ENCODE assay signal across 10 mouse cellular contexts in the genomic region with DNA sequence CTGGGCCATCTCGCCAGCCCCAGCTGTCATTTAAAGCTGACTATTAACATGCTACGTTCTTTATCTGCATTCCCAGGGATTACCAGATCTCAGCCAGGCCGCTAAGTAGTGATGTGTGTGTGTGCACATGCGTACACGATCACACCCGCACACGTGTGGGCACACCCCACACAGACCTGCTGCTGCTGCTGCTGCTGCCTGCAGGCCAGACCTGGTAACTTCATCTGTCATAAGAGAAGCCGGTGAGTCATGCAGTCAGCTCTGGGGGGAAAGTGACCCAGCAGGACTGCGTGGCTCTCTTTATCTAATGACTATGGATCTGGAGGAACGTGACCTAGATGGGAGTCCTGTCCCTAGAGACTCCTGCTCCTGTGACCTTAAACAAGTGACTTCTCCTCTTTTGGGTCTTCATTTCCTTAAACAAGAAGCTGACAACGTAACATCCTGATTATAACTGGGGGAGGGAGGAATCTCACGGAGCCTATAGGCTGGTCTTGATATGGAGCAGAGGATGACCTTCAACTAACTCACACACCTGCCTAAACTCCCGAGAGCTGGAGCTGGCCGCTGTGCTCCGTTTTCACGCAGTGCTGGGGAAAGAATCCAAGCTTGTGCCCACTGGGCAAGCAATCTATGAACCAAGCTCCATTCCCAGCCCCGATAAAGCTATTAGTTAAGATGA. TPM values are rescaled to one million over a fixed set of nuclear protein-coding genes. Genes with fewer than 3 reads are reported as not detected.
DNase-seq lines count a peak whose midpoint lies in the region; ATAC-seq and TF ChIP-seq lines count a peak whose summit lies in the region.
"Had no signal": no experiment of that assay in that cellular context is flagged by ENCODE, and none has a peak within 500 bp of the region (broad histone marks: within the 10 kb centered on the region; RNA-seq: fewer than 3 reads in every experiment).

No protein-coding gene starts in this region.

- no peaks in the 10 kb centered on the region for H3K9me3 ChIP-seq in embryonic facial prominence, embryonic 13.5 days
- H3K9me3 ChIP-seq in embryonic facial prominence, embryonic 10.5 days = no peaks in the 10 kb centered on the region
- no peaks in the 10 kb centered on the region for H3K9me3 ChIP-seq in midbrain, embryonic 16.5 days (replicated peaks; ENCODE audit: control insufficient read depth, low read length, poor library complexity, severe bottlenecking)
- no peaks in the 10 kb centered on the region for H3K9me3 ChIP-seq in midbrain, embryonic 14.5 days (ENCODE audit: control insufficient read depth, low read length)
- H3K9me3 ChIP-seq in forebrain, embryonic 15.5 days = no peaks in the 10 kb centered on the region

- H3K36me3 ChIP-seq in embryonic facial prominence, embryonic 13.5 days = peaks cover 69% of the 10 kb centered on the region
- peaks cover 96% of the 10 kb centered on the region for H3K36me3 ChIP-seq in embryonic facial prominence, embryonic 10.5 days (replicated peaks)
- peaks cover 15% of the 10 kb centered on the region for H3K36me3 ChIP-seq in midbrain, embryonic 16.5 days (ENCODE audit: control insufficient read depth, insufficient read depth, low read length)
- H3K36me3 ChIP-seq in midbrain, embryonic 14.5 days (ENCODE audit: control insufficient read depth, insufficient read depth, low read length) = peaks cover 53% of the 10 kb centered on the region
- peaks cover 31% of the 10 kb centered on the region; the same call in 1 of the 2 replicates for H3K36me3 ChIP-seq in forebrain, embryonic 15.5 days
- peaks cover 27% of the 10 kb centered on the region for H3K36me3 ChIP-seq in myocyte (ENCODE audit: control insufficient read depth, insufficient read depth)

- 89% methylated on average over 17 of the region's 17 CpGs for WGBS in embryonic facial prominence, embryonic 13.5 days
- 92% methylated on average over 17 of the region's 17 CpGs for WGBS in embryonic facial prominence, embryonic 10.5 days
- 93% methylated on average over 17 of the region's 17 CpGs for WGBS in midbrain, embryonic 16.5 days
- 92% methylated on average over 17 of the region's 17 CpGs for WGBS in midbrain, embryonic 14.5 days
- WGBS in forebrain, embryonic 15.5 days = 90% methylated on average over 17 of the region's 17 CpGs

- H3K79me2 ChIP-seq in myocyte (ENCODE audit: control insufficient read depth, insufficient read depth) = no peaks in the 10 kb centered on the region

- intact Hi-C loops in heart, postnatal 10 days (cut with DNase I) = loop anchor here (2.0 to 5.0 kb wide), 2 partner anchors 41 to 78 kb away; a partner anchor contains a TSS

- no peaks in the 10 kb centered on the region for H3K27me3 ChIP-seq in embryonic facial prominence, embryonic 13.5 days
- H3K27me3 ChIP-seq in embryonic facial prominence, embryonic 10.5 days (replicated peaks; ENCODE audit: low read depth, poor library complexity, severe bottlenecking) = no peaks in the 10 kb centered on the region
- H3K27me3 ChIP-seq in midbrain, embryonic 16.5 days (ENCODE audit: control insufficient read depth, insufficient read depth, low read depth, low read length) = no peaks in the 10 kb centered on the region
- no peaks in the 10 kb centered on the region for H3K27me3 ChIP-seq in midbrain, embryonic 14.5 days (ENCODE audit: control insufficient read depth, insufficient read depth, low read length)
- H3K27me3 ChIP-seq in forebrain, embryonic 15.5 days = no peaks in the 10 kb centered on the region
- no peaks in the 10 kb centered on the region for H3K27me3 ChIP-seq in myocyte (ENCODE audit: control insufficient read depth, insufficient read depth, insufficient read length)

- H3K4me1 ChIP-seq in embryonic facial prominence, embryonic 13.5 days = no peaks in the 10 kb centered on the region
- H3K4me1 ChIP-seq in embryonic facial prominence, embryonic 10.5 days = no peaks in the 10 kb centered on the region
- no peaks in the 10 kb centered on the region for H3K4me1 ChIP-seq in midbrain, embryonic 16.5 days (ENCODE audit: control insufficient read depth, insufficient read depth, low read length)
- H3K4me1 ChIP-seq in midbrain, embryonic 14.5 days (ENCODE audit: control insufficient read depth, insufficient read depth, low read length) = no peaks in the 10 kb centered on the region
- no peaks in the 10 kb centered on the region for H3K4me1 ChIP-seq in forebrain, embryonic 15.5 days

- ATAC-seq in embryonic facial prominence, embryonic 13.5 days (ENCODE audit: insufficient number of reproducible peaks, insufficient read depth, low FRiP score, low TSS enrichment, low read depth) = 0 out of 2 replicates have a peak, but pooled peaks have one; percentile 46
- 0 out of 2 replicates have a peak, but pooled peaks have one; percentile 38 for ATAC-seq in midbrain, embryonic 16.5 days
- no peak for ATAC-seq in midbrain, embryonic 14.5 days (ENCODE audit: low FRiP score, low TSS enrichment)
- ATAC-seq in forebrain, embryonic 15.5 days (replicated peaks) = 0 out of 2 replicates have a peak, but pooled peaks have one; percentile 18

- no peak for DNase-seq in embryonic facial prominence, embryonic 10.5 days (ENCODE audit: low spot score)
- DNase-seq in midbrain, embryonic 14.5 days = no peak
- no peak for DNase-seq in heart, postnatal 10 days
- no peak for DNase-seq in layer of hippocampus, adult 11-12 months (ENCODE audit: low spot score)
- DNase-seq: gastrocnemius, postnatal 25 days; kidney, postnatal 25 days had no signal

- H3ac ChIP-seq in myocyte (ENCODE audit: control insufficient read depth, insufficient read length) = no peak overlapping the region

- no peak for TF ChIP-seq POLR2A in myocyte (IDR thresholded peaks at IDR 0.05; ENCODE audit: insufficient read length, low read depth)

- H3K27ac ChIP-seq in embryonic facial prominence, embryonic 13.5 days = no peak overlapping the region
- H3K27ac ChIP-seq in embryonic facial prominence, embryonic 10.5 days (replicated peaks) = no peak overlapping the region
- no peak overlapping the region for H3K27ac ChIP-seq in midbrain, embryonic 16.5 days (ENCODE audit: low read length)
- no peak overlapping the region for H3K27ac ChIP-seq in midbrain, embryonic 14.5 days (replicated peaks; ENCODE audit: low read depth, low read length)
- no peak overlapping the region for H3K27ac ChIP-seq in forebrain, embryonic 15.5 days (replicated peaks)

- H3K4me2 ChIP-seq in embryonic facial prominence, embryonic 13.5 days = no peak overlapping the region
- no peak overlapping the region for H3K4me2 ChIP-seq in midbrain, embryonic 16.5 days (ENCODE audit: low read length)
- no peak overlapping the region for H3K4me2 ChIP-seq in midbrain, embryonic 14.5 days (ENCODE audit: low read length)
- no peak overlapping the region for H3K4me2 ChIP-seq in forebrain, embryonic 15.5 days (replicated peaks)
- peak overlapping the region; percentile 66 for H3K4me2 ChIP-seq in myocyte (ENCODE audit: low read depth)

- H3K9ac ChIP-seq in embryonic facial prominence, embryonic 13.5 days = no peak overlapping the region
- no peak overlapping the region for H3K9ac ChIP-seq in midbrain, embryonic 16.5 days (ENCODE audit: low read depth, low read length)
- H3K9ac ChIP-seq in midbrain, embryonic 14.5 days (replicated peaks; ENCODE audit: low read length) = no peak overlapping the region
- no peak overlapping the region for H3K9ac ChIP-seq in forebrain, embryonic 15.5 days (replicated peaks)

- no peak overlapping the region for H3K4me3 ChIP-seq in embryonic facial prominence, embryonic 13.5 days
- H3K4me3 ChIP-seq in embryonic facial prominence, embryonic 10.5 days = no peak overlapping the region
- no peak overlapping the region for H3K4me3 ChIP-seq in midbrain, embryonic 16.5 days (ENCODE audit: low read depth, low read length)
- no peak overlapping the region for H3K4me3 ChIP-seq in midbrain, embryonic 14.5 days (replicated peaks; ENCODE audit: low read depth, low read length)
- H3K4me3 ChIP-seq in forebrain, embryonic 15.5 days = no peak overlapping the region
- no peak overlapping the region for H3K4me3 ChIP-seq in myocyte

TF ChIP-seq in myocyte, 11 proteins besides CTCF, POLR2A, EP300 and RAD21:
- TF ChIP-seq MYOD1 (IDR thresholded peaks at IDR 0.05; ENCODE audit: control insufficient read depth in 1 of 3, insufficient read length in 2 of 3, low read depth in 2 of 3) (peak in 1 of 3 experiments; percentile 58), MYOG (IDR thresholded peaks at IDR 0.05; ENCODE audit: control insufficient read depth in 1 of 3, insufficient read depth in 1 of 3, insufficient read length in 2 of 3, low read depth in 2 of 3) (peak in 1 of 3 experiments; percentile 60), E2F4 (IDR thresholded peaks at IDR 0.05; ENCODE audit: insufficient read depth) (no peak)

RNA-seq across cellular contexts. Expression of a gene that starts 54.0 kb away (rescaled TPM):
- polyA plus RNA-seq in embryonic facial prominence, embryonic 13.5 days (2015; fragmentation: Nextera tagmentation; extraction: Ambion mirVana) = 80.7 and 87.8 TPM in 2 replicates
- 120 and 128 TPM in 2 replicates for polyA plus RNA-seq in embryonic facial prominence, embryonic 10.5 days (2016; fragmentation: Nextera tagmentation; extraction: Ambion mirVana)
- 48.9 and 52.3 TPM in 2 replicates for polyA plus RNA-seq in midbrain, embryonic 16.5 days (2015; fragmentation: Nextera tagmentation; extraction: Ambion mirVana)
- 51.1 and 54.1 TPM in 2 replicates for polyA plus RNA-seq in midbrain, embryonic 14.5 days (2014; fragmentation: Nextera tagmentation; extraction: Ambion mirVana)
- polyA plus RNA-seq in forebrain, embryonic 15.5 days (2015; fragmentation: Nextera tagmentation; extraction: Ambion mirVana) = 64.7 and 68.2 TPM in 2 replicates
- 66.7 TPM for polyA plus RNA-seq in myocyte (2012; fragmentation: generic; extraction: Trizol)
- total RNA-seq in heart, postnatal 10 days (2021) = 10 to 100 TPM; 55.1 to 56.9 TPM
